Mouse (Mus musculus) midbrain, embryonic 12.5 days (tissue): ENCODE measurements around the gene Kcnk4. TPM values are rescaled to one million over a fixed set of nuclear protein-coding genes. Genes with fewer than 3 reads are reported as not detected.

ENCODE experiments used
- ATAC-seq: fragments of 200-750 bp; cut with Nextera tagmentation; 2 replicates; pipeline ENCODE4 v1.8.0; 2017; ENCODE audit warnings: low read depth, moderate TSS enrichment, moderate library complexity; ENCODE audit not compliant: low FRiP score
- H3K27ac ChIP-seq: fragments of 300-500 bp; sonication (generic); replicated peaks from 2 replicates; pipeline ENCODE4 v1.5.1; 2016; ENCODE audit warnings: mild to moderate bottlenecking
- H3K27me3 ChIP-seq: fragments of 300-500 bp; sonication (generic); 2 replicates; pipeline ENCODE4 v1.6.1; 2016; ENCODE audit warnings: mild to moderate bottlenecking
- H3K36me3 ChIP-seq: fragments of 300-500 bp; sonication (generic); 2 replicates; pipeline ENCODE4 v1.6.1; 2016
- H3K4me1 ChIP-seq: fragments of 300-500 bp; sonication (generic); 2 replicates; pipeline ENCODE4 v1.6.1; 2016
- H3K4me2 ChIP-seq: fragments of 300-500 bp; sonication (generic); replicated peaks from 2 replicates; pipeline ENCODE4 v1.6.1; 2016; ENCODE audit warnings: mild to moderate bottlenecking, moderate library complexity
- H3K4me3 ChIP-seq: fragments of 300-500 bp; sonication (generic); 2 replicates; pipeline ENCODE4 v1.5.1; 2016; ENCODE audit warnings: mild to moderate bottlenecking
- H3K9ac ChIP-seq: fragments of 300-500 bp; sonication (generic); replicated peaks from 2 replicates; pipeline ENCODE4 v1.6.1; 2016; ENCODE audit warnings: mild to moderate bottlenecking, moderate library complexity
- H3K9me3 ChIP-seq: fragments of 300-500 bp; sonication (generic); 2 replicates; pipeline ENCODE4 v1.6.1; 2016; ENCODE audit warnings: mild to moderate bottlenecking
- WGBS: fragments of 180-500 bp; shearing (Covaris S2); methylation state at CpG from one replicate; pipeline ENCODE4 v1.1.7; 2016; 5-methylcytosine and 5-hydroxymethylcytosine counted together
- polyA plus RNA-seq: library from polyadenylated mRNA; unstranded; fragments of >200 nt; fragmentation: Nextera tagmentation; extraction: Ambion mirVana; gene quantifications from 2 replicates; pipeline ENCODE4 v1.2.1, GENCODE M21; 2016

Kcnk4 gene
- polyA plus RNA-seq: 0.19 and 0.52 TPM in 2 replicates

DNA sequence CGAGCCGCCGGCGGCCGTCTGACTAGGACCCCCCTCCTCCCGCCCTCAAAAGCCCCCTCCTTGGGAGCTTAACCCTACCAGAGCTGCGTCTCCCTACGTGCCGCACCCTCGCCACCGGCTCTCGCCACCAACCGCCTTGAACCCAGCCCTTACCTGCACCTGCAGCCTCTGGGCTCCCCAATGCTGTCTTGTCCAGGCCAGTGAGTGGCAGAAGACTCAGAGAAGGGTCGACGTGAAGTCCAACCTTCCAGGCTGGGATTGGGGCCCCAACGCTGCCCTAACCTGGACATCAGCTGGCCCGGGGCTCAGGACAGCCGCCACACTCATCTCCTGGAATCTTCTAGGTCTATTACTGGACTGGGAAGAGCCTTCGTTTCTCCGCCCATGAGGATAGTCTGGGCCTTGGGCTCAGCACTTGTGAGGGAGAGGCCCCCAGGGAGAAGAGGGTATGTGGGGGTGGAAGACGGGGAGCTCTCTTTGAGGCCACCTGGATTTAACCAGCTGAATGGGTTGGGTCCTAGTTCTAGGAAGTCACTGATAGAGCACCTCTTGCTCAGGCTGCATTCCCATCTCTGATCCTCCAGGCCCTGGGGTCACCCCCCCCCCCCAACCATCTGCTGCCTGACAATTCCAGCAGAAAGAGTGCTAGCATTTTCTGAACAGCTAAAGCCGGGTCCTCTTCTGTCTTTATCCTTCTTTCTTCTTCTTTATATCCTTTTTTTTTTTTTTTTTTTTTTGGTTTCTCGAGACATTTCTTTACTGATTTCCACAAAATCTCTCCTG, at the start of gene Kcnk4:
Gene Kcnk4, minus strand, starts transcription at position 321 of the 783 bp plus-strand sequence.
- Histone ChIP-seq H3K27me3 (peaks cover 78% of the 10 kb centered on the region), H3K9ac (peak within 1 kb of the TSS; percentile 37; the same call in 1 of the 2 replicates), H3K4me3 (peak within 1 kb of the TSS; percentile 38), H3K36me3 (no peaks in the 10 kb centered on the region), H3K4me2 (peak within 1 kb of the TSS; percentile 53), H3K4me1 (peaks cover 16% of the 10 kb centered on the region), H3K27ac (no peak within 1 kb of the TSS), H3K9me3 (no peaks in the 10 kb centered on the region)
- 9% methylated on average over 23 of the region's 23 CpGs for WGBS
- ATAC-seq: 0 out of 2 replicates have a peak, but pooled peaks have one; percentile 34

DNA sequence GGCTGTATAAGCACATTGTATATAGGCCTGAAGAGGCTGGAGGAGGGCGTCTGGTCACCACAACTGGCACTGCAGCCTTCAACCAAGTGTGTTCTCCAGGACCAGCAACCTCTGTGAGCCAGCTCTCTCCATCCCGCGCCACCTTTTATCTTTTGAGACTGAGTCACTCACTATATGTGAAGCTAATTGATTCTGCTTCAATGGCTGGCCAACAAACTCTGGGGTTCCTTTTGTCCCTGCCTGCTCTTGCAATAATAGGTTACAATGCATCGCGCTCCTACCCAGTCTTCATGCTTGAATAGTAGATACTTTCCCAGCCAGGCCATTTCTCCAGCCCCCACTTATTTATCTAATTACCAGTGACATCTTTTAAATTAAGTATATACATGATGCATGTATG, 49.3 kb upstream of the Kcnk4 start:
- no peak overlapping the region for H3K9ac ChIP-seq
- no peak overlapping the region for H3K27ac ChIP-seq
- no peaks in the 10 kb centered on the region for H3K27me3 ChIP-seq
- WGBS: 66% methylated on average over 5 of the region's 5 CpGs
- peaks cover 28% of the 10 kb centered on the region for H3K36me3 ChIP-seq
- H3K4me2 ChIP-seq: no peak overlapping the region
- H3K4me3 ChIP-seq: no peak overlapping the region
- no peaks in the 10 kb centered on the region for H3K9me3 ChIP-seq
- no peak for ATAC-seq
- peaks cover 39% of the 10 kb centered on the region for H3K4me1 ChIP-seq

DNA sequence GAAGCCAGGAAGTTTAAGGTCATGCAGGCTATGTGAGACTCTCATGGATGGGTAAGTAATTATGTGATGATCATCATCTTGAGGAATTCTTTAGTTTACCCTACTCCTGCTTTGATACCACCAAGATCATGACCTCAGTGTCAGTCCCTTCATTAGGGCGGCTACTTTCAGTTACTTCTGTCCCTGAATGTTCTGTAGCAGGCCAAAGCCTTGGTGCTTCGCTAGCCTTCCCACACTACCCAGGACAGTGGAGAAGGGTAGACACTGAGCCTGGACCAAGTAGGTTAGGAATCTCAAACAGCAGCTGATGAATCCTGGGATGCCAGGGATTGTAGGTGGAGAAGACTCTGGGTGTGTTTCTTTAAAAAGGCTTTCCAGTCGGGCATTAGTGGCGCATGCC, 47.1 kb upstream of the Kcnk4 start:
- Histone ChIP-seq H3K9me3 (no peaks in the 10 kb centered on the region), H3K4me3 (no peak overlapping the region), H3K36me3 (peaks cover 46% of the 10 kb centered on the region), H3K27ac (no peak overlapping the region), H3K4me2 (0 out of 2 replicates have a peak overlapping the region, but pooled peaks have one; percentile 74), H3K27me3 (no peaks in the 10 kb centered on the region), H3K4me1 (peaks cover 43% of the 10 kb centered on the region), H3K9ac (no peak overlapping the region)
- WGBS: 92% methylated on average over 4 of the region's 4 CpGs
- ATAC-seq: no peak

DNA sequence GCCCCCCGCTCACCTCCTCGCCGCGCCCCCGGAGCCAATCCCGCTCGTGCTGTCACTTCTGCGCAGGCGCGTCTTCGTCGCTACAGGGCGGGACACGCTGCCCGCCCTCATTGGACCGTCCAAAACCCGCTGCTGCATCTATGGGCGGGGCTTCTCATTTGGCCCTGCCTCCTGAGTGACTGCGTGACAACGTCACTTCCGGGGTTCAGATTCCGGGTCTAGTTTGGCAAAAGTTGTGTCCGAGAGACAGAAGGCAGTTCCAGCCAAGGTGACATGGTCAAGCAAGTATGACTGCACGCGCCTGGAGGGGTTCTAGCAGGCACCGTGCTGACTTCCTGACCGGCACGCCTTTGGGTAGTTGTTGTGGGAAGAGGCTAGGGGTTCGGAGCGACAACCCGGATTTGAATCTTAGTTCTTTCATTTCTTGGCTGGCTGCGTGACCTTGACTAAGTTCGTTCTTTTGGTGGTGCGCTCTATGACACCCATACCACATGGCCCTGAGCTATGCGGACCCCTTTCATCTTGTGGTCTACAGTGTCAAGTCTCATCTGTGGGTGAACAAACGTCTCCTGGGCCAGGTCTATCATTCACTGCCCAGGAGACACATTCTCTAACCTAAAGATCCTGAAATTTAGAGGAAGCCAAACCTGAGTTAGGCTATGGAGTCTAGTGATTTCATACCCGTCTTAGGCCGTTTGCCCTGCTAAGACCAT, 46.2 kb upstream of the Kcnk4 start, which contains the start of gene Fkbp2:
Gene Fkbp2, minus strand, starts transcription at position 121 of the 713 bp plus-strand sequence.
- WGBS: 2% methylated on average over 38 of the region's 38 CpGs
- H3K4me3 ChIP-seq: peak within 1 kb of the TSS; percentile 74
- peak within 1 kb of the TSS; percentile 95 for H3K27ac ChIP-seq
- H3K9ac ChIP-seq: peak within 1 kb of the TSS; percentile 69
- H3K4me2 ChIP-seq: peak within 1 kb of the TSS; percentile 74
- peaks cover 46% of the 10 kb centered on the region for H3K36me3 ChIP-seq
- no peaks in the 10 kb centered on the region for H3K27me3 ChIP-seq
- H3K4me1 ChIP-seq: peaks cover 46% of the 10 kb centered on the region
- no peaks in the 10 kb centered on the region for H3K9me3 ChIP-seq
- ATAC-seq: peak; percentile 87

DNA sequence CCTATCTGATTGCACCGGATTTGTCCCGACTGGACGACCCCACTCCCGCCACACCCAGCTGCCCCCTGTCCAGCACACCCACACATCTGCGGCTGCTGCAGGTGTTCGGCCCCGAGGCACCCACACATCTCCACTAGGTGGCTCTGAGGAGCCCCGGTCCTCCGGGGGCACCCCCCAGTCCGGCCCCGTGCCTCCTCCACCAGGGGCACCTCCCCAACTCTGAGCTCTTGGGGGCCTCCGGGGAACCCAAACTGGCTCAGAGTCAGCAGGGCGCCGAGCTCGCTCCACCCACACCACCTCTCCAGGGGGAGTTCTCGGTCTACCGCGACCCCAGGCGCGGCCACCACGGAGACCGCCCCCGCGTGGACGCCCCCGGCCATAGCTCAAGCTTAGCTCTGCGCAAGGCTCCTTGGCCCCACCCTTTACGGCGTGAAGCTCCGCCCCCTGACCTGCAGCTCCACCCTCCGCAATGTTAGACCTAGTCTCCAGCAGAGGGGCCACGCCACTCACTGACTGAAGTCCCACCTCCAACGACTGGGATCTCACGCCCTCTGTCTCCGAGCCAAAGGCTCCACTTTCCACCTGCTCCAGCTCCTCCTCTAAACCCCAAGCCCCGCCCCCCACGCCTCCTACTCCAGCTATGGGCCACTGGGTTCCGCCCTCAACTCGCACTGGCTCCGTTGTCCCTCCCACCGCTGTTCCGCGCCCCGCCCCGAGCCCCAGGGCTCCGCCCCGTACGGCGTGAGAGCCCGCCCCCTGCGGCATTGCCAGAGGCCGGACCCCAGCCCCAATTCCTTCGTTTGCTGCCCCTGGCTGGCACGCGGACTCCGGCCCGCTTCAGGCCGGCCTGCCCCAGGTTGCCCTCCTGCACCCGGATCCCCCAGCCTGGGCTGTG, 45.4 kb upstream of the Kcnk4 start:
- WGBS: 1% methylated on average over 58 of the region's 59 CpGs
- peak overlapping the region; percentile 69 for H3K9ac ChIP-seq
- no peaks in the 10 kb centered on the region for H3K9me3 ChIP-seq
- H3K27me3 ChIP-seq: no peaks in the 10 kb centered on the region
- H3K36me3 ChIP-seq: peaks cover 38% of the 10 kb centered on the region
- H3K4me2 ChIP-seq: peak overlapping the region; percentile 74
- peak overlapping the region; percentile 95 for H3K27ac ChIP-seq
- H3K4me1 ChIP-seq: peaks cover 46% of the 10 kb centered on the region
- H3K4me3 ChIP-seq: peak overlapping the region; percentile 74
- peak; percentile 86 for ATAC-seq

DNA sequence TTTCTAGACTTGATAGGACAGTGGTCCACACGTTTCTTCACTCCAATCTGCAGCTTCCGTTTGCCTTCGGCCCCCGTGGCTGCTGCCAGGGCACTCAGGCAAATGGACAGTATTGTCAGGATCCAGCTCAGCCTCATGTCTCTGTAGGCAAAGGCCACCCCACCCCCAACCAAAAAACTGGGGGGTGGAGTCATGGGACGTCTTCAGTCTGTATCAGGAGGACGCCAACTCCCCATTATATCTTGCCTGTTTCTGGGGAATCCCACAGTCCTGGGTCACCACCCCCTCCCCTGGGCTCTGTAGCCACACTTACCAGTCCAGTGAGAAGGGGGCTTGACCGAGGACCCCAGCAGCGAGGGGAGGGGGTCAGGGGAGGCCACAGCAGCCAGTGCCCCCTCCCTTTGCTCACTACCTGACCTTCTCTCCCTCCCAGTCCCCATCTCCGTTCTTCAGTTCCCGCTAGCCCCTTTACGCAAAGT, 44.7 kb upstream of the Kcnk4 start:
- Histone ChIP-seq H3K9me3 (no peaks in the 10 kb centered on the region), H3K27me3 (no peaks in the 10 kb centered on the region), H3K27ac (peak overlapping the region; percentile 95), H3K9ac (peak overlapping the region; percentile 68), H3K4me1 (peaks cover 47% of the 10 kb centered on the region), H3K4me2 (peak overlapping the region; percentile 74), H3K4me3 (peak overlapping the region; percentile 74), H3K36me3 (peaks cover 36% of the 10 kb centered on the region)
- WGBS: 13% methylated on average over 11 of the region's 11 CpGs
- ATAC-seq: no peak

DNA sequence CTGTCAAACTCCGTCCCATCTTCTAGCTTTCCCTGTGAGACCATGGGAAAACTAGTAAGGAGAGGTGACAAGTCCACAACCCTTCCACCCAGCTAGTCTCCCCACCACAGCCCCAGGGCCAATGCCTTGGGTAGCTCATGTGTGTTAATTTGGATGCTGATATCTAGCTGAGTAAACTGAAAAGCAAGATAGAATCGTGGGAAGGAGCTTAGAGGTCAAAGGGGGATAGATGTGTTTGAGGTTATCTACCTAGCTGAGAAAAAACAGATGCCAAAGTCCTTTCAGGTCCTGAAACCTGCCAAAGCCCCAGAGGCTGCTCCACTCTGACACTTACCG, 44.3 kb upstream of the Kcnk4 start:
- Histone ChIP-seq H3K9me3 (no peaks in the 10 kb centered on the region), H3K4me1 (peaks cover 48% of the 10 kb centered on the region), H3K9ac (peak overlapping the region; percentile 68), H3K4me3 (peak overlapping the region; percentile 74), H3K27ac (peak overlapping the region; percentile 95), H3K4me2 (peak overlapping the region; percentile 74), H3K27me3 (no peaks in the 10 kb centered on the region), H3K36me3 (peaks cover 32% of the 10 kb centered on the region)
- ATAC-seq: no peak
- 45% methylated on average over 3 of the region's 3 CpGs for WGBS

DNA sequence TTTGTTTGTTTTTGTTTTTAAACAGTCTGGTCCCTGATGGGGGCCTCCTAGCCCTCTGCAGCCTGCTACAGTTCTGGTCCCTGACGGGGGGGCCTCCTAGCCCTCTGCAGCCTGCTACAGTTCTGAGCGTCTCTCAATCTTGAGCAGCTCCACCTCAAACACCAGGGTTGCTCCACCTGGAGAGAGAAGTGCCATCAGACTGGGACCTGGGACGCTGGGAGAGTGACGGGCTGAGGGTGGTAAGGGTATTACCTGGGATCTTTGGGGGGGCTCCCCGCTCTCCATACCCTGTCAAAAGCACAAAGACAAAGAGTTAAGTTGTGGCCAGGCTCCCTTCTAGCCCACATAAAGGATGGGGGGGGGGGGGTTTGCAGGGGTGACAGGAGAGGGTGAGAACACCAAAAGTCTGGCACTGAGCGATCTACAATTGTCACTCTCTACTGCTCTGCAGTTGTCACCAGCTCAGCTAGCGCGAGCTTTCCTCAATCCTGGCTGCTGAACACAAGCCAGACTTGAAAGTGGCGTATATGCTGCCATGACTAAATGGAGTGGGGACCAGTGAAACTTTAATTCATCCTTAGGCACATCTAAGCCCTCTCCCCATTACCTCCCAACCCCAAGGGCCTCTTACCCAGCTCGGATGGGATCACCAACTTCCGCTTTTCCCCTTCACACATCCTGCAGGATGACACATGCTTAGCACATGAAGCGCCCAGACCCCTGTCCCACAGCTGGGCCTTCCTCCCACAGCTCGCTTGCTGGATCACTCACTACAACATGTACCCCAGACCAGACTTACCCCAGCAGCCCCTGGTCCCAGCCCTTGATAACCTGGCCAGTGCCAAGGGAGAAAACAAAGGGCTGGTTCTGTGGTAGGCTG, 43.7 kb upstream of the Kcnk4 start:
- H3K9me3 ChIP-seq: no peaks in the 10 kb centered on the region
- no peak for ATAC-seq
- H3K4me2 ChIP-seq: peak overlapping the region; percentile 74
- peak overlapping the region; percentile 95 for H3K27ac ChIP-seq
- H3K36me3 ChIP-seq: peaks cover 28% of the 10 kb centered on the region
- H3K4me3 ChIP-seq: peak overlapping the region; percentile 74
- peaks cover 51% of the 10 kb centered on the region for H3K4me1 ChIP-seq
- H3K9ac ChIP-seq: peak overlapping the region; percentile 68
- WGBS: 85% methylated on average over 13 of the region's 13 CpGs
- H3K27me3 ChIP-seq: 0 out of 2 replicates have a peak, but pooled peaks cover 2% of the 10 kb centered on the region

DNA sequence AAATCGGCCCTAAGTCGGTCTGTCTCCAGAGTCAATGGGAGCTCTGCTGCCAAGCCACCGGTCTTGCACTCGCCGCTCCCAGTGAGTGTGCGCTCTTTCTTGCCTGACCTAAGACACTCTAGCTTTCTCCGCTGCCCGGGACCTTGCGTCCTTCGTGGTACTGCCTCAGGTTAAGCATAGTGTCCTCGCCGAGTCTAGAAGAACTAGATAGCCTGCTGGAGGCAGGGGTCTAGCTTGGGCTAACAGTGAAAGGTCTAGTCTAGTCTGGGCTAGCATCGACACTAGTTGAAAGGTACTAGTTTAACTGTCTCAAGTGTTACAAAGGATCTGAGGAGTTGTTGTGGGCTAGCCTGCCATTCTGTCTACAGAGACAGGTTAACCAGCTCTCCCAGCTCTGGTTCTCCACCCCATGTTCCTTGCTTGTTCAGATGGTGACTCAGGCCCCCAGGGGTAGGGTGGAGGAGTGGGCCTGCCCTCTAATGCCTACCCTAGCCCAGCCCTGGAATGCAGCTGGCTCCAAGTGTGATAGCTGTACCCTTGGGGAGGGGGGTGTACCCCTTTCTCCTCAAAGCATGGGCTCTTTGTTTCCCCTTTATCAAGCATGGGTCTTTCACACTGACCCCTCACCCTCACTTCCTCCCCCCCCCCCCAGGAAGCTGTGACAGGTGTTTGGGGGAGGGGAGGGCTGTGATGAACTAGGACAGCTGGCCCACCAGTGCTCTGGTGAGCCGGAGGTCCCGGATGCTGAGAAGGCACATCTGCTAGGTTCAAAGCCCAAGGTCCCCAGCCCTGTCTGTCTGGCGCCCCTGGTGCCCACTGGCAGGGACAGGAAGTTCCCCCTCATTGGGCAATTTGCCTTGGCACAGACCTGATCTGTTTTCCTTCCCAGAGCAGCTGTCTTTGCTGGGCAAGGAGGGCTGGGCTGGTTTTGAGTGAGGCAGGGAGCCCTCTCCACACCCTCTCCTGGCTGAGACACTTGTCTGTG, 41.5 kb upstream of the Kcnk4 start, which contains the start of gene Plcb3:
Gene Plcb3, minus strand, starts transcription at position 934 of the 985 bp plus-strand sequence.
- WGBS: under 1% methylated on average over 16 of the region's 16 CpGs
- Histone ChIP-seq H3K36me3 (peaks cover 19% of the 10 kb centered on the region), H3K27me3 (peaks cover 23% of the 10 kb centered on the region), H3K9me3 (no peaks in the 10 kb centered on the region), H3K4me3 (peak within 1 kb of the TSS; percentile 78), H3K4me1 (peaks cover 47% of the 10 kb centered on the region), H3K27ac (peak within 1 kb of the TSS; percentile 95), H3K9ac (peak within 1 kb of the TSS; percentile 92), H3K4me2 (peak within 1 kb of the TSS; percentile 94)
- ATAC-seq: no peak
